Mouse (Mus musculus) liver, embryonic 12.5 days (tissue): ENCODE results near the gene Adm2. TPM values are rescaled to one million over a fixed set of nuclear protein-coding genes. Genes with fewer than 3 reads are reported as not detected.
A peak's percentile ranks its signal among the peaks of the same experiment; 100 is the strongest.

Source experiments
- ATAC-seq: fragments of 200-750 bp; cut with Nextera tagmentation; 2 replicates; pipeline ENCODE4 v1.8.0; 2017; ENCODE audit warnings: moderate number of reproducible peaks, mild to moderate bottlenecking, moderate library complexity
- H3K27ac ChIP-seq: fragments of 300-500 bp; sonication (generic); 2 replicates; pipeline ENCODE4 v1.5.1; 2016; ENCODE audit warnings: mild to moderate bottlenecking
- H3K27me3 ChIP-seq: fragments of 300-500 bp; sonication (generic); replicated peaks from 2 replicates; pipeline ENCODE4 v1.6.1; 2016; ENCODE audit warnings: mild to moderate bottlenecking, moderate library complexity
- H3K36me3 ChIP-seq: fragments of 300-500 bp; sonication (generic); 2 replicates; pipeline ENCODE4 v1.6.1; 2016; ENCODE audit warnings: mild to moderate bottlenecking, moderate library complexity
- H3K4me1 ChIP-seq: fragments of 300-500 bp; sonication (generic); 2 replicates; pipeline ENCODE4 v1.6.1; 2016
- H3K4me2 ChIP-seq: fragments of 300-500 bp; sonication (generic); 2 replicates; pipeline ENCODE4 v1.6.1; 2016; ENCODE audit warnings: mild to moderate bottlenecking, moderate library complexity
- H3K4me3 ChIP-seq: fragments of 300-500 bp; sonication (generic); 2 replicates; pipeline ENCODE4 v1.5.1; 2016; ENCODE audit warnings: mild to moderate bottlenecking, moderate library complexity
- H3K9ac ChIP-seq: fragments of 300-500 bp; sonication (generic); 2 replicates; pipeline ENCODE4 v1.6.1; 2016; ENCODE audit warnings: mild to moderate bottlenecking, moderate library complexity
- H3K9me3 ChIP-seq: fragments of 300-500 bp; sonication (generic); replicated peaks from 2 replicates; pipeline ENCODE4 v1.6.1; 2016; ENCODE audit warnings: mild to moderate bottlenecking, moderate library complexity
- WGBS: fragments of 180-500 bp; shearing (Covaris S2); methylation state at CpG from one replicate; pipeline ENCODE4 v1.1.7; 2016; ENCODE audit not compliant: insufficient replicate concordance; 5-methylcytosine and 5-hydroxymethylcytosine counted together
- polyA plus RNA-seq: library from polyadenylated mRNA; unstranded; fragments of >200 nt; fragmentation: Nextera tagmentation; extraction: Ambion mirVana; gene quantifications from 2 replicates; pipeline ENCODE4 v1.2.1, GENCODE M21; 2016

Adm2 gene
- polyA plus RNA-seq = 3.3 TPM in 2 replicates

- Histone ChIP-seq H3K36me3 (no peaks in the 10 kb centered on the region), H3K27me3 (peaks cover 43% of the 10 kb centered on the region), H3K4me3 (peak within 1 kb of the TSS; percentile 57), H3K4me2 (peak within 1 kb of the TSS; percentile 72), H3K9me3 (no peaks in the 10 kb centered on the region), H3K4me1 (peaks cover 39% of the 10 kb centered on the region), H3K27ac (peak within 1 kb of the TSS; percentile 62; the same call in 1 of the 2 replicates), H3K9ac (peak within 1 kb of the TSS; percentile 69)
- ATAC-seq = peak; percentile 57
- WGBS = 8% methylated on average over 26 of the region's 26 CpGs
Observed at GRCm38 (mm10) chr15:89322670-89323522, at the start of gene Adm2. Gene Adm2, plus strand, starts transcription at chr15:89322720.

GRCm38 (mm10) chr15:89275497-89275896 lies 47.0 kb upstream of the Adm2 start:
- WGBS = 85% methylated on average over 3 of the region's 3 CpGs
- Histone ChIP-seq H3K4me2 (no peak overlapping the region), H3K27me3 (no peaks in the 10 kb centered on the region), H3K4me1 (no peaks in the 10 kb centered on the region), H3K27ac (no peak overlapping the region), H3K36me3 (peaks cover 90% of the 10 kb centered on the region), H3K9ac (no peak overlapping the region), H3K9me3 (no peaks in the 10 kb centered on the region), H3K4me3 (no peak overlapping the region)
- ATAC-seq = no peak

DNA sequence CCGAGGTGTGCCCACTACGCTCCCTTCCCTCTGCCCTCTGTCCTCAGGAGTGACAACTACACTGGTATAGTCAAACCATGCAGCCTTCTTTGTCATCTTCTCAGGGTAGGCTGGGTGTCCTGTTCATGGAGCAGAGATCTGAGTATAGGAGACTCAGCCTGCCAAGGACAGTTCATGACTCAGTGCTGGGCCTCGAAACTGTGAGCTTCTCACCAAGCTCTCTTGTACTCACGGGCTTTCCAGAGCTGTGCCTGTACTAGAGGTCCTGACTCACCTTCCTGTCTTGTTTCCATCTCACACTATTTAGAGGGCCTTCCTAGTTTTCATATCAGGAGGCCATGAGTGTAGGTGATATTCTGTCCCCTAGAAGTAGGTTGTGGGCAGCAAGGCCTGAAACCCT lies 45.2 kb upstream of the Adm2 start:
- H3K27ac ChIP-seq = no peak overlapping the region
- 93% methylated on average over 4 of the region's 4 CpGs for WGBS
- no peak for ATAC-seq
- no peak overlapping the region for H3K4me3 ChIP-seq
- no peaks in the 10 kb centered on the region for H3K4me1 ChIP-seq
- peaks cover 97% of the 10 kb centered on the region for H3K36me3 ChIP-seq
- H3K9ac ChIP-seq = no peak overlapping the region
- H3K27me3 ChIP-seq = no peaks in the 10 kb centered on the region
- no peak overlapping the region for H3K4me2 ChIP-seq
- no peaks in the 10 kb centered on the region for H3K9me3 ChIP-seq

DNA sequence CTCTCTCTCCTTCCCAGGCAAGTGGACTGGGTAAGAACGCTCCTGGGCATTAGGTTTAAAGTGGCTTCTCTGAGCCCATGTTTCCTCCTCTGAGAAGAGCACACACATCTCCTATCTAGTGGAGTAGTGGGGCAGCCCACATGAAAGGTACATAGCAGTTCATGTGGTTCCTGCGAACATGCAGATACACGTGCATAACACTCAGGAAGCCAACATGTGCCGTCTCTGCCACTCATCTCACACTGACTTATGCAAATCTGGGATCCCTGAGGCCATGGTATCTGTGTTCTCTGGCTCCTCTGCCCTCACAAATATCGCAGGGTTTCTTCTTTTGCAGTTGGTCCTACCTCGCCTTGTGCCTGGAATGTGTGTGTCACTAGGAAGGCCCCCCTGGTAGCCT lies 40.0 kb upstream of the Adm2 start:
- no peak overlapping the region for H3K4me3 ChIP-seq
- peak overlapping the region; percentile 43; the same call in 1 of the 2 replicates for H3K27ac ChIP-seq
- H3K4me1 ChIP-seq = peaks cover 33% of the 10 kb centered on the region
- no peak overlapping the region for H3K4me2 ChIP-seq
- no peak for ATAC-seq
- no peaks in the 10 kb centered on the region for H3K9me3 ChIP-seq
- WGBS = 82% methylated on average over 6 of the region's 6 CpGs
- no peak overlapping the region for H3K9ac ChIP-seq
- H3K36me3 ChIP-seq = peaks cover 96% of the 10 kb centered on the region
- H3K27me3 ChIP-seq = no peaks in the 10 kb centered on the region

GRCm38 (mm10) chr15:89284094-89284493 lies 38.4 kb upstream of the Adm2 start:
- WGBS = 62% methylated on average over 2 of the region's 2 CpGs

GRCm38 (mm10) chr15:89285004-89285403 lies 37.5 kb upstream of the Adm2 start:
- Histone ChIP-seq H3K9ac (peak overlapping the region; percentile 62), H3K9me3 (no peaks in the 10 kb centered on the region), H3K27ac (peak overlapping the region; percentile 89), H3K4me2 (peak overlapping the region; percentile 69), H3K4me3 (peak overlapping the region; percentile 26; the same call in 1 of the 2 replicates), H3K4me1 (peaks cover 42% of the 10 kb centered on the region), H3K27me3 (no peaks in the 10 kb centered on the region), H3K36me3 (peaks cover 96% of the 10 kb centered on the region)
- ATAC-seq = peak; percentile 77

More at GRCm38 (mm10) chr15:89284094-89284493, 38.4 kb upstream of the Adm2 start:
- no peak overlapping the region for H3K4me3 ChIP-seq
- no peak for ATAC-seq
- no peak overlapping the region for H3K4me2 ChIP-seq
- peaks cover 42% of the 10 kb centered on the region for H3K4me1 ChIP-seq
- H3K9ac ChIP-seq = no peak overlapping the region
- H3K27me3 ChIP-seq = no peaks in the 10 kb centered on the region
- no peaks in the 10 kb centered on the region for H3K9me3 ChIP-seq
- peak overlapping the region; percentile 89 for H3K27ac ChIP-seq
- peaks cover 96% of the 10 kb centered on the region for H3K36me3 ChIP-seq

DNA sequence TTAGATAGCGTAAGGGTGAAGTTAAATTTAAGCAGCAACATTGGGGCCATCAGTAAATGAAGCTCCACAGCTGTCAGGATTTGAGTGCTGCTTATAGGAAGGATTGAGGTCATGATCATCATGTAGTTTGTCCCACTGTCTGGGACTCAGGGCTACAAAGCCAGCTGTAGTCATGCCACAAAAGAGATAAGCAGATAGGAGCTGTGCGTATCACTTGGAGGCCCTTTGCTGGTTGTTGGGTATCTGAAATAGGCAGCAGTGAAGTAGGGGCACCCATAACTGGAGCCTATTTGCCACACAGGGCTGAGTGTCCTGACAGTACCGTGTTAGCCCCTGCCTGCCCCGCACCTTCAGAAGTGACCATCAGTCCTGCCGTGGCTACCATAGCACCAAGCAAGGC lies 37.0 kb upstream of the Adm2 start:
- ATAC-seq = peak; percentile 91
- H3K36me3 ChIP-seq = peaks cover 96% of the 10 kb centered on the region

GRCm38 (mm10) chr15:89286114-89286513 lies 36.4 kb upstream of the Adm2 start:
- peaks cover 96% of the 10 kb centered on the region for H3K36me3 ChIP-seq
- H3K27ac ChIP-seq = peak overlapping the region; percentile 89
- H3K4me2 ChIP-seq = peak overlapping the region; percentile 69
- peak overlapping the region; percentile 26 for H3K4me3 ChIP-seq
- peak overlapping the region; percentile 62 for H3K9ac ChIP-seq
- peak; percentile 19; the same call in 1 of the 2 replicates for ATAC-seq
- 70% methylated on average over 7 of the region's 7 CpGs for WGBS
- no peaks in the 10 kb centered on the region for H3K9me3 ChIP-seq
- no peaks in the 10 kb centered on the region for H3K27me3 ChIP-seq
- H3K4me1 ChIP-seq = peaks cover 42% of the 10 kb centered on the region

More for the DNA sequence above, 37.0 kb upstream of the Adm2 start:
- Histone ChIP-seq H3K27ac (peak overlapping the region; percentile 89), H3K9me3 (no peaks in the 10 kb centered on the region), H3K9ac (peak overlapping the region; percentile 62), H3K4me1 (peaks cover 42% of the 10 kb centered on the region), H3K4me3 (peak overlapping the region; percentile 26), H3K4me2 (peak overlapping the region; percentile 69), H3K27me3 (no peaks in the 10 kb centered on the region)
- 55% methylated on average over 5 of the region's 5 CpGs for WGBS

GRCm38 (mm10) chr15:89286582-89286981 lies 35.9 kb upstream of the Adm2 start:
- WGBS = 82% methylated on average over 5 of the region's 5 CpGs
- H3K9me3 ChIP-seq = no peaks in the 10 kb centered on the region
- peaks cover 96% of the 10 kb centered on the region for H3K36me3 ChIP-seq
- peaks cover 46% of the 10 kb centered on the region for H3K4me1 ChIP-seq
- H3K27me3 ChIP-seq = no peaks in the 10 kb centered on the region
- 0 out of 2 replicates have a peak overlapping the region, but pooled peaks have one; percentile 21 for H3K4me2 ChIP-seq
- no peak overlapping the region for H3K4me3 ChIP-seq
- no peak overlapping the region for H3K9ac ChIP-seq
- no peak for ATAC-seq
- H3K27ac ChIP-seq = no peak overlapping the region

- H3K9me3 ChIP-seq = no peaks in the 10 kb centered on the region
- peaks cover 63% of the 10 kb centered on the region for H3K4me1 ChIP-seq
- no peak for ATAC-seq
- H3K27ac ChIP-seq = peak overlapping the region; percentile 30; the same call in 1 of the 2 replicates
- H3K36me3 ChIP-seq = peaks cover 96% of the 10 kb centered on the region
- H3K27me3 ChIP-seq = no peaks in the 10 kb centered on the region
- 88% methylated on average over 23 of the region's 23 CpGs for WGBS
- H3K9ac ChIP-seq = no peak overlapping the region
- H3K4me3 ChIP-seq = no peak overlapping the region
- no peak overlapping the region for H3K4me2 ChIP-seq
Observed at GRCm38 (mm10) chr15:89288227-89288767, 34.2 kb upstream of the Adm2 start.

DNA sequence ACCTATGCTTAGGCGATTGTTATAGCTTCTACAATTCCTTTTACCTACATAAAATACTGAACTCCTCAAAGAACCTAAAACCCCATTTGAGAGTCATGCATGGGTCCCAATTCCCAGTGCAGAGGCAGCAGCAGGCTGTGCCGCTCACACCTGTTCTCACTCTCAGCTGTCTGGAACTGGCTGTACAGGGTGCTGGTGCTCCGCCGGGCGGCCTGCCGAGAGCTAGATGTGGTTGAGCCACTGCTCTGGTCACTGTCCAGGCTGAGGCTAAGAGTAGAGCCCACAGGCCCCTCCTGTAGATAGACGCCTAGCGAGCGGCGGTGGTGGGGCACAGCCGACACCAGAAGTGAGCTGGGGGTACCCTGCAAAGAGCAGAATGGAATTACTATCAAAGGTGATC lies 33.1 kb upstream of the Adm2 start:
- H3K27me3 ChIP-seq = no peaks in the 10 kb centered on the region
- H3K9ac ChIP-seq = no peak overlapping the region
- H3K4me3 ChIP-seq = no peak overlapping the region
- H3K4me2 ChIP-seq = no peak overlapping the region
- WGBS = 89% methylated on average over 11 of the region's 11 CpGs
- H3K36me3 ChIP-seq = peaks cover 96% of the 10 kb centered on the region
- ATAC-seq = no peak
- no peak overlapping the region for H3K27ac ChIP-seq
- H3K9me3 ChIP-seq = no peaks in the 10 kb centered on the region
- peaks cover 60% of the 10 kb centered on the region for H3K4me1 ChIP-seq

- H3K27ac ChIP-seq = peak overlapping the region; percentile 61
- ATAC-seq = peak; percentile 84
- H3K9ac ChIP-seq = no peak overlapping the region
- H3K27me3 ChIP-seq = no peaks in the 10 kb centered on the region
- peaks cover 96% of the 10 kb centered on the region for H3K36me3 ChIP-seq
- no peaks in the 10 kb centered on the region for H3K9me3 ChIP-seq
- H3K4me2 ChIP-seq = no peak overlapping the region
- no peak overlapping the region for H3K4me3 ChIP-seq
- H3K4me1 ChIP-seq = peaks cover 54% of the 10 kb centered on the region
- 55% methylated on average over 3 of the region's 3 CpGs for WGBS
Observed at GRCm38 (mm10) chr15:89291521-89291920, 31.0 kb upstream of the Adm2 start.
